In the genomic region with DNA sequence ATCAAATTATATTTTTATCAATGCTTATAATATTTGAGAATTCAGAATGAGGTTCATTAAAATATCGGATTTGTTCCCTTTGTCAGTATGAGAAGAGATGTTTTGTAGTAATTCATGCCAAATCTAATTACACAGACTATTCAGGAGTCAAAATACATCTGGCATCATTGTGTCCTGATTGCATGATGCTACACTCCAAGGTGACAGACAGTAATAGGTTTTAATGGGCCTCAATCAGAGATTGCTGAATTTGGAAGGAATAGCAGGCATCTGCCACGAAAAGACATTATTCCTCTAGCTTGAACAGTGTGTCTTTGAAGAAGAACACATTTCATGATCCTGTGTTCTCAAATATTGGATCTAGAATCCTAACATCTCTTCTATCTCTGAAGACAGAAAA, we compare ENCODE assay signal across 28 mouse cellular contexts.
DNase-seq lines count a peak whose midpoint lies in the region; ATAC-seq lines count a peak whose summit lies in the region.
"Had no signal": no experiment of that assay in that cellular context is flagged by ENCODE, and none has a peak within 500 bp of the region (broad histone marks: within the 10 kb centered on the region; RNA-seq: fewer than 3 reads in every experiment).

No protein-coding gene starts in this region.

- no peaks in the 10 kb centered on the region for H3K27me3 ChIP-seq in forebrain, embryonic 14.5 days (replicated peaks; ENCODE audit: control insufficient read depth, insufficient read depth, low read length)
- H3K27me3 ChIP-seq in forebrain, embryonic 12.5 days: no peaks in the 10 kb centered on the region
- H3K27me3 ChIP-seq: CH12.LX; heart, embryonic 13.5 days; Patski had no signal

- no peaks in the 10 kb centered on the region for H3K9me3 ChIP-seq in forebrain, embryonic 14.5 days (replicated peaks; ENCODE audit: control insufficient read depth, low read length)
- no peaks in the 10 kb centered on the region for H3K9me3 ChIP-seq in forebrain, embryonic 12.5 days
- H3K9me3 ChIP-seq: G1E; heart, embryonic 10.5 days; heart, embryonic 13.5 days had no signal

- no peak overlapping the region for H3K9ac ChIP-seq in forebrain, embryonic 14.5 days (ENCODE audit: low read length)
- H3K9ac ChIP-seq in forebrain, embryonic 12.5 days: no peak overlapping the region
- H3K9ac ChIP-seq: heart, embryonic 13.5 days; hindbrain, embryonic 14.5 days had no signal

- H3K36me3 ChIP-seq in forebrain, embryonic 14.5 days (ENCODE audit: control insufficient read depth, insufficient read depth, low read length): no peaks in the 10 kb centered on the region
- H3K36me3 ChIP-seq in forebrain, embryonic 12.5 days (replicated peaks): no peaks in the 10 kb centered on the region
- H3K36me3 ChIP-seq: G1E; heart, embryonic 10.5 days; heart, embryonic 13.5 days had no signal

- peak; percentile 83 for DNase-seq in forebrain, embryonic 14.5 days (ENCODE audit: low spot score)
- DNase-seq in brain, adult 2 months (ENCODE audit: low read depth, low spot score): peak; percentile 17
- peak; percentile 26 for DNase-seq in brain, embryonic 18.5 days (ENCODE audit: low read depth, low spot score)
- no peak for DNase-seq in frontal cortex, postnatal 14 days (ENCODE audit: low spot score in 2 of 2)
- no peak for DNase-seq in lung, postnatal 25 days (ENCODE audit: low spot score)
- DNase-seq: adrenal gland, postnatal 10 days; adrenal gland, postnatal 36 days; B cell, adult 2 months; cerebellum, adult 18-20 months; cerebellum, adult 9-10 months; cerebellum, postnatal 14 days; gastrocnemius, postnatal 10 days; gastrocnemius, postnatal 36 days; heart, adult 2 months; heart, postnatal 14 days; heart, postnatal 4 days; kidney, adult 18-20 months; kidney, adult 9 months had no signal

- H3K27ac ChIP-seq in forebrain, embryonic 14.5 days (ENCODE audit: low read depth, low read length): no peak overlapping the region
- no peak overlapping the region for H3K27ac ChIP-seq in forebrain, embryonic 12.5 days
- H3K27ac ChIP-seq: heart, adult 2 months; heart, embryonic 10.5 days; heart, embryonic 13.5 days; hindbrain, embryonic 14.5 days; hindbrain, postnatal 0 days had no signal

- ATAC-seq in forebrain, embryonic 14.5 days: peak; percentile 89
- no peak for ATAC-seq in forebrain, embryonic 12.5 days (ENCODE audit: low FRiP score)
- ATAC-seq: hindbrain, postnatal 0 days; inflammation-experienced regulatory T-cells, adult 6 months; intestine, embryonic 16.5 days; Patski had no signal

- WGBS in forebrain, embryonic 14.5 days: 45% methylated on average over 2 of the region's 2 CpGs
- WGBS in forebrain, embryonic 12.5 days: 71% methylated on average over 2 of the region's 2 CpGs

- no peak overlapping the region for H3K4me3 ChIP-seq in forebrain, embryonic 14.5 days (ENCODE audit: low read depth, low read length)
- H3K4me3 ChIP-seq in forebrain, embryonic 12.5 days (replicated peaks): no peak overlapping the region
- H3K4me3 ChIP-seq: heart, adult 2 months; heart, embryonic 10.5 days; heart, embryonic 13.5 days had no signal

- H3K4me1 ChIP-seq in forebrain, embryonic 14.5 days (ENCODE audit: control insufficient read depth, insufficient read depth, low read length): no peaks in the 10 kb centered on the region
- H3K4me1 ChIP-seq in forebrain, embryonic 12.5 days: no peaks in the 10 kb centered on the region
- H3K4me1 ChIP-seq: heart, embryonic 10.5 days; heart, embryonic 13.5 days had no signal

- H3K4me2 ChIP-seq in forebrain, embryonic 14.5 days (ENCODE audit: low read length): no peak overlapping the region
- no peak overlapping the region for H3K4me2 ChIP-seq in forebrain, embryonic 12.5 days
- H3K4me2 ChIP-seq: heart, embryonic 13.5 days; hindbrain, embryonic 14.5 days had no signal

Comparison
In these comparisons a context has a peak if more than half of its experiments do, and no peak if none do; other contexts are left out.
1. DNase-seq: peak in forebrain, embryonic 14.5 days (single experiment), brain, adult 2 months (single experiment) and brain, embryonic 18.5 days (single experiment); none in frontal cortex, postnatal 14 days (0 of 2) and lung, postnatal 25 days (single experiment).